Mouse (Mus musculus) T-helper 17 cell (primary cell): Measurements from ENCODE around the gene Rbbp8nl.

Experiments used
- in situ Hi-C, 2 experiments: fragments of 300-600 bp; cut with MboI, MseI; formaldehyde crosslinking; loops; 1 replicate in 1 of 2; 2 replicates in 1 of 2; pipeline ENCODE4 v1.15.1; 2025; ENCODE audit warnings: high pct_unique_total_duplicates in 2 of 2

The Rbbp8nl gene

GRCm38 (mm10) chr2:180258951-180259484, 30.7 kb downstream of the Rbbp8nl start:
- in situ Hi-C loops, result loop anchor here (5.0 to 10.0 kb wide), 3 partner anchors 214 to 334 kb away; partner anchors contain the start of genes Psma7 (in 1 of the 2) and Ss18l1 (in 1 of the 2)

GRCm38 (mm10) chr2:180257963-180258865, 31.5 kb downstream of the Rbbp8nl start:
- in situ Hi-C loops, result loop anchor here (5.0 to 10.0 kb wide), 3 partner anchors 213 to 333 kb away; partner anchors contain the start of genes Psma7 (in 1 of the 2) and Ss18l1 (in 1 of the 2)

- in situ Hi-C loops, result loop anchor here (5.0 to 10.0 kb wide), 3 partner anchors 212 to 332 kb away; partner anchors contain the start of genes Psma7 (in 1 of the 2) and Ss18l1 (in 1 of the 2)
Measured at GRCm38 (mm10) chr2:180257001-180257521, 32.6 kb downstream of the Rbbp8nl start, which contains the start of gene Rps21. Rps21 (plus strand) TSS chr2:180257377.

- in situ Hi-C loops, result loop anchor here (5.0 to 10.0 kb wide), 3 partner anchors 212 to 332 kb away; partner anchors contain the start of genes Psma7 (in 1 of the 2) and Ss18l1 (in 1 of the 2)
Measured at GRCm38 (mm10) chr2:180256296-180257000, 33.2 kb downstream of the Rbbp8nl start.

- in situ Hi-C loops, result loop anchor here (5.0 to 10.0 kb wide), 3 partner anchors 211 to 331 kb away; partner anchors contain the start of genes Psma7 (in 1 of the 2) and Ss18l1 (in 1 of the 2)
Measured at GRCm38 (mm10) chr2:180255701-180256100, 34.0 kb downstream of the Rbbp8nl start.

GRCm38 (mm10) chr2:180254436-180255209, 35.1 kb downstream of the Rbbp8nl start:
- in situ Hi-C loops, result loop anchor here (5.0 to 10.0 kb wide), 4 partner anchors 72 to 330 kb away; partner anchors contain the start of genes Psma7 (in 1 of the 2) and Ss18l1 (in 1 of the 2)

GRCm38 (mm10) chr2:180251838-180252237, 37.8 kb downstream of the Rbbp8nl start:
- in situ Hi-C loops, result loop anchor here (5.0 to 10.0 kb wide), 3 partner anchors 70 to 327 kb away; partner anchors contain the start of genes Psma7 (in 1 of the 2) and Ss18l1 (in 1 of the 2)

- in situ Hi-C loops, result loop anchor here (5.0 to 10.0 kb wide), 3 partner anchors 69 to 326 kb away; partner anchors contain the start of genes Psma7 (in 1 of the 2) and Ss18l1 (in 1 of the 2)
Measured at GRCm38 (mm10) chr2:180250930-180251611, 38.6 kb downstream of the Rbbp8nl start.

- in situ Hi-C loops, result no loop called here
Measured at GRCm38 (mm10) chr2:180248947-180249660, 40.6 kb downstream of the Rbbp8nl start.

GRCm38 (mm10) chr2:180247916-180248315, 41.8 kb downstream of the Rbbp8nl start:
- in situ Hi-C loops, result no loop called here

- in situ Hi-C loops, result no loop called here
Measured at GRCm38 (mm10) chr2:180243108-180243507, 46.6 kb downstream of the Rbbp8nl start.

GRCm38 (mm10) chr2:180238591-180238990, 51.1 kb downstream of the Rbbp8nl start:
- in situ Hi-C loops, result no loop called here

- in situ Hi-C loops, result no loop called here
Measured at GRCm38 (mm10) chr2:180237601-180238345, 51.9 kb downstream of the Rbbp8nl start.

- in situ Hi-C loops, result no loop called here
Measured at GRCm38 (mm10) chr2:180236930-180237329, 52.7 kb downstream of the Rbbp8nl start.

GRCm38 (mm10) chr2:180236500-180236899, 53.2 kb downstream of the Rbbp8nl start:
- in situ Hi-C loops, result no loop called here

- in situ Hi-C loops, result no loop called here
Measured at GRCm38 (mm10) chr2:180235788-180236187, 53.9 kb downstream of the Rbbp8nl start.

GRCm38 (mm10) chr2:180234980-180235379, 54.7 kb downstream of the Rbbp8nl start:
- in situ Hi-C loops, result no loop called here

GRCm38 (mm10) chr2:180234353-180234752, 55.3 kb downstream of the Rbbp8nl start:
- in situ Hi-C loops, result no loop called here
